Mouse (Mus musculus) layer of hippocampus, adult 8-10 months (tissue): ENCODE measurements around the gene Zfp558. TPM values are rescaled to one million over a fixed set of nuclear protein-coding genes. Genes with fewer than 3 reads are reported as not detected.
A peak's percentile ranks its signal among the peaks of the same experiment; 100 is the strongest.
"Not testable (repeated sequence)": the region's sequence is repeated elsewhere in the genome, so short reads cannot be mapped to it uniquely, and the experiment has no call there.

ENCODE experiments used
- DNase-seq, 2 experiments: peaks; one replicate each; pipeline ENCODE4 v3.0.0; 2022; ENCODE audit warnings: low spot score in 2 of 2
- microRNA-seq, 2 experiments: library from miRNA; unstranded; fragments of <30 nt; microRNA quantifications; one replicate each; pipeline ENCODE4 v1.2.0; 2022
- total RNA-seq, 4 experiments: library from RNA; stranded (reverse); gene quantifications; 2 replicates each; pipeline ENCODE4 v1.2.4; 2022

Zfp558 gene
- total RNA-seq = 1 to 10 TPM; 2.4 to 4.3 (median 3.5) TPM

DNA sequence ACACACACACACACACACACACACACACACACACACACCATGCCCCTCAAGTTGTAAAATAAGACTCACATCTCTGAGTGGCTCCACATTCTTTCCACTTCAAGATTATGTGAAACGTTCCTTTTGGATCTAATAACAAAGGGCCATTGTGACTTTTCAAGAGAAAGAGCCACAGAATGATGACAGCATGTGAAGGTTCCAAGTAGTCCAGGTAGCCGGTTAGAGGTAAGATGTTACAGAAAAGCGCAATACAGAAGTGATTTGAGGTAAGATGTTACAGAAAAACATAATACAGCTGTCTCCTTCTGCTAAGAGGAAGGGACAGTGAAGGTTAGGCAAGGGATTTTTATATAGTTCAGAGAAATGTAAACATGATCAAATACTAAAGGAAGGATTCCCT is at the start of gene Zfp558, which contains the start of gene Mbd3l1:
Zfp558 (minus strand) TSS at position 101 of the 400 bp plus-strand sequence.
Mbd3l1 (plus strand) TSS at position 192 of the 400 bp plus-strand sequence.
- DNase-seq = no peak

DNA sequence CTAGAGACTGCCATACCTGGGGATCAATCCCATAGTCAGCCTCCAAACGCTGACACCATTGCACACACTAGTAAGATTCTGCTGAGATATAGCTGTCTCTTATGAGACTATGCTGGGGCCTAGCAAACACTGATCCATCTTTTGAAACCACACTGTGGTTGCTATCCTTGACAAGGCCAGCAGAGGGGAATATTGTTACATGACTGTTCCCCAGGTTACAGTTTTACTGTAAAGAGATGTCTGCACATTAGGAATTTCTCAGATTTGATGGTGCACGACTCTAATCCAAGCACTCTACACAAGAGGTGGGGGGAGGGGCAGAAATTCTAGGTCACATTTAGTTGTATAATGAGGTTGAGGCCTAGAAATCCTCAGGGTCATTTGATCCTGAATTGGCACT is 30.0 kb upstream of the Zfp558 start:
- peak in 1 of 2 experiments; percentile 4 for DNase-seq

DNA sequence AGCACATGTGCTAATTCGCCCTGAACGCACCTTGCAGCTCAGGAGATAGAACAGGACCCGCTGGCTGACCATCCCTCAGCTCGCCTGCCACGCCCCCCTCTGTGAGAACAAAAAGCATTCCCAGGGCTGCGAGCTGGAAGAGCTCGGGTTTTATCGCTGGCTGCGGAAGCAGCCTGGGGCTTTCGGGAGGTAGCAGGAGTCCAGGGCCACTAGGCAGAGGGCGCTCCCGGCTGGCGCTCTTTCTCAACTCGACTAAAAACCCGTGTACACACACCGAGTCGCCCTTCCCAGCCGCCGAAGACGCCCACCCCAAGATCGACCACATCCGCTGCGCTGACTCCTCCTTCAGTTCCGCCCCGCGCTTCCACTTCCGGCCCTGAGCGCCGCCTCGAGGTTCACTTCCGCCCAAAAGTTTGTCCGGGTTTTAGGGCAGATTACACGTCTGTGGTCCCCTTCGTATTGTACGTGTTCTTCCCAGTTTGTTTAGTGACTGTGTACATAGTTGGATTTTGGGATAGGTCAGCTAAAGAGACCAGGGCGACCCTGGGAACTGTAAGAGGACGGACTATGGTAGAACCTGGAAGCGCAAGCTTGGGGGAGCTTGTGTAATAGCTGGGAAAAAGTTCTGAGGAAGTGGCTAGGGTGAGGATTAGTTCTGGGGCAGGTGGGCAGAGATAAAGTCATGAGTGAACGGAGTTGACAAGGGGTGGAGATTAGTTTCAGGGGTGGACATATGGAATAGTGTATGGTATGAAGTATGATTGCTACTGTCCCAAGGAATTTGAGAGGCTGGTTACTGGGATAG is 4.5 kb downstream of the Zfp558 start:
- peak; percentile 39 to 53 for DNase-seq

DNA sequence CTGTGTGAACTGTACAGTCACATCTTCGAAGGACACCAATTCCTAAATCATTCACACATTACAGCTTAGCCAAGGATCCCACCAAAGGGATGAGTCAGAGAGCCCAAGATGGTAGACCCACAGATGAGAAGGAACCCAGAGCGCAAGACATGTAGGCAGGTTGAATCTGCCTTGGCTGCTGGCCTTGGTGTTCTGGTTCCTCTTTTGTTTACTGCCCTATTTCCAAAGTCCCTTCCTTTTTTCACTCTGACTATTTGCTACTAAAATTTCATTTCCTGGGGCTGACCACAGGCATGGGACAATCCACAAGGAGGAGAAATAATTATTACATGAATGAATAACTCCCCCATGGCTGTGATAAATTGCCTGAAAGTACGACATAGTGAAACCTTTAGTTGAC is 10.1 kb downstream of the Zfp558 start:
- DNase-seq = no peak

DNA sequence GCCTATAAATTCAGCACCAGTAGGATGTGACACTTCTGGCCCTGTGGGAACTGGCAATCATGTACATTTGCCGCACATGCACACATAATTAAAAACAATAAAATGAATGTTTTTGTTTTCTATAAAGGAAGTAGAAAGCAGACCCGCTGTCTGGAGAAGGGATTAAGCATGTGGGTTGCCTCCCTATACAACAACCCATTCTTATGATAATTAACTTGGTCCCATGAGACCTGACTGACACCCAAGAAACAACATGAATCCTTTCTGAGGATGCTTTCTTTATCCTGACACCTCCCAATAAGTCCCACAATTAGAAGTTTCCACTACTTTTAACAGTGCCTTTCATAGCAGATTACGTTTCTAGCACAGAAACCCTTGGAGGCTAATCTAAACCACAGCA is 10.7 kb downstream of the Zfp558 start:
- no peak for DNase-seq

DNA sequence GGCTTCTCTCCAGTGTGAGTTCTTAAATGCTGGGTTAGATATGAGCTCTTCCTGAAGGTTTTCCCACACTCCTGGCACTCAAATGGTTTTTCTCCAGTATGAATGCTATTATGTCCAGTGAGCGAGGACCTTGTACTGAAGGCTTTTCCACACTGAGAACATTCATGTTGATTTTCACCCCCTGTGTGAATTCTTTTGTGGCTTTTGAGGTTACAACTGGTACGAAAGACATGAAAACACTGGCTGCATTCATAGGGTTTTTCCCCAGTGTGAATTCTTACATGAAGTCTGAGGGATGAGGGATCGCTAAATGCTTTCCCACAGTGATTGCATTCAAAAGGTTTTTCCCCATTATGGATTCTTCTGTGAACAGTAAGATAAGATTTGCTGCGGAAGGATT is 21.5 kb downstream of the Zfp558 start:
- no peak for DNase-seq

DNA sequence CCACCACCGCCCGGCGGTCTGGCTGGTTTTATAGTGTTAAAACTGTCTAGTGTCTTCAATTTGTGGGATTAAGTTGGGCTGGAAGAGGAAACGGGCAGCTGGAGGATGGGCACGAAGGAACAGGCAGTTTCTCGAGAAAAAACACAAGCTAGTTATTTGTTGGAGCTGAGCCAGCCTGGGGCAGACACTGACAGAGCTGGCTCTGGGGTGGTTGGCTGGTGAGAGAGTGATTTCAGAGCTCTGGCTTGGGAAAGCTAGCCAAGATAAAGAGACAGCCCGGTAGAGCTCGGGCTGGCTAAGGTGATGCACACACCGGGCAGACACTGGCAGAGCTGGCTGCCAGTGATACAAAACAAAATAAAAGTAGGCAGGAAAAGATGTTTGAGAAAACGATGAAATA is 46.4 kb downstream of the Zfp558 start:
- DNase-seq = peak; percentile 3 to 12

DNA sequence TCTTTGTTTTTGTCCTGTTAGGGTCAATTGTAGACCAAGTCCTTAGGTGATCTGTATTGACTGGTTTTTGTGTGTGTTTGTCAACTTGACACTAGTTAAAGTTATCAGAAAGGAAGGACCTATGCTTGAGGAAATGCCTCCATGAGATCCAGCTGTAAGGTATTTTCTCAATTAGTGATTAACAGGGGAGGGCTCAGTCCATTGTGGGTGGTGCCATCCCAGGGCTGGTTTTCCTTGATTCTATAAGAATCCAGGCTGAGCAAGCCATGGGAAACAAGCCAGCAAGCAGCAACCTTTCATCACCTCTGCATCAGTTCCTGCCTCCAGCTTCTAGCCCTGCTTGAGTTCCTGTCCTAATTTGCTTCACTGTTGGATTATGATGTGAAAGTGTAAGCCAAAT is 47.7 kb downstream of the Zfp558 start, which contains the start of gene Mbd3l2:
Mbd3l2 (plus strand) TSS at position 301 of the 400 bp plus-strand sequence.
- no peak for DNase-seq

DNA sequence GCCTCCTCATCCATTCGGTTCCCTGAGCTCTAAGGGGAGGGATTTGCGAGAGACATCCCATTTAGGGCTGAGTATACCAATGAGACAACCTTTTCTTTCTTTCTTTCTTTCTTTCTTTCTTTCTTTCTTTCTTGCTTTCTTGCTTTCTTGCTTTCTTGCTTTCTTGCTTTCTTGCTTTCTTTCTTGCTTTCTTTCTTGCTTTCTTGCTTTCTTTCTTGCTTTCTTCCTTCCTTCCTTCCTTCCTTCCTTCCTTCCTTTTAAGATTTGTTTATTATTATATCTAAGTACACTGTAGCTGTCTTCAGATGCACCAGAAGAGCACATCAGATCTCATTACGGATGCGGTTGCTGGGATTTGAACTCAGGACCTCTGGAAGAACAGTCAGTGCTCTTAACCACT is 65.7 kb downstream of the Zfp558 start:
- not testable (repeated sequence) for DNase-seq

Small RNA genes within 50 kb of the gene (microRNA-seq; reads per million reads assigned to microRNA genes)
- gene Gm22854 = 0 reads per million in 2 experiments

Other genes starting within 250 kb of the Zfp558 start
- gene Chordc1, start 186.1 kb downstream of the Zfp558 start, total RNA-seq = 100 to 1,000 TPM in 2 of 4 experiments, 10 to 100 TPM in 2; 76.8 to 122 (median 101) TPM
- gene Naalad2, start 75.3 kb downstream of the Zfp558 start, total RNA-seq = 1 to 10 TPM in 3 of 4 experiments, under 1 TPM in 1; 0.91 to 2.8 (median 2.5) TPM
- gene Ubtfl1, start 73.8 kb downstream of the Zfp558 start, total RNA-seq = not detected
- not detected for gene Mbd3l2, start 47.6 kb downstream of the Zfp558 start, total RNA-seq
- gene Mbd3l1, start 91 bp upstream of the Zfp558 start, total RNA-seq = not detected
- gene Muc16, start 196.3 kb upstream of the Zfp558 start, total RNA-seq = not detected